Mouse (Mus musculus): ENCODE results near the gene Loxl4. TPM values are rescaled to one million over a fixed set of nuclear protein-coding genes. Genes with fewer than 3 reads are reported as not detected.

The Loxl4 gene
- total and polyA plus RNA-seq, 2 experiments from 2014 or later, result 0.10 to 0.27 TPM

DNA sequence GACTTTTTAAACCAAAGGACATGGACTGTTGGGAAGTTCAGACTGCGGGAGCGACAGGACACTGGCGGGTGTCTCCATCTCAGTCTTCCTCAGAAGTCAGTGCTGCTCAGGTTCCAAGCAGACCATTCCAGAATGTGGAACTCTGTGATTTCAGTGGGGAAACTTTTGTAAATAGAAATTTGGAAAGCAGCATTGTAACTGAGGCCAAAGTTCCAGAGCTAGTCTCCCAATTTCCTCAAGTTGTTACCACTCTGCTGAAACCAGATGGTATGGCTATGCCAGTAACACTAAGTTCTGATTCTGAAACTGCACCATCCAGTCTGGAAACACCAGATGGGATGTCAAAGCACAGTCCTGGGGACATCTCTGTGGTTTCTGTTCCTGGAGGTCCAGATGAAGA is 49.6 kb downstream of the Loxl4 start:
- Histone ChIP-seq H3K4me3 (ENCODE audit: low read depth, low read length) (no peak overlapping the region), H3K9ac (replicated peaks; ENCODE audit: low read length, poor library complexity, severe bottlenecking) (no peak overlapping the region), H3K9me3 (ENCODE audit: low read length) (no peaks in the 10 kb centered on the region), H3K27ac (ENCODE audit: low read depth, low read length) (no peak overlapping the region), H3K4me2 (ENCODE audit: low read depth, low read length, poor library complexity, severe bottlenecking) (no peak overlapping the region), H3K36me3 (ENCODE audit: insufficient read depth, low read length) (0 out of 2 replicates have a peak, but pooled peaks cover 4% of the 10 kb centered on the region), H3K4me1 (ENCODE audit: insufficient read depth, low read length) (no peaks in the 10 kb centered on the region), H3K27me3 (ENCODE audit: insufficient read depth, low read length) (no peaks in the 10 kb centered on the region)
- WGBS, result 98% methylated on average over 3 of the region's 3 CpGs
- no peak for DNase-seq (ENCODE audit: low spot score)
- no peak for ATAC-seq (ENCODE audit: low FRiP score)
- TF ChIP-seq CTCF (IDR thresholded peaks at IDR 0.05), result no peak

DNA sequence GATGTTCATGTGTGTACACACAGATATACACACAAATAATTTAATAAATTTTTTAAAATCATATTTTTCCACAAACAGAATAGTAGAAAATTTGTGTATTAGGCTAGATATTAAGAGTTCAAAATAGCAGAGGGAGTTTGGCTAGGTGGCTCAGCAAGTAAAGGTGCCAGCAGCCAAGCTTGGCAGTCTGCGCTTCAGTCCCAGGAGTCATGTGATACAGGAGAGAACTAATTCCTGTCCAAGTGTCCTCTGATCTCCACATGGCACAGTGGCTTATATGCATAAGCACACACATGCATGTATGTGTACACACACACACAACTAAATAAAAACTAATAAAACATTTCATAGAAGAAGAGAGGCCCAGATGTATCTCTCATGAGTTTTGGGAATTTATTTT is 50.6 kb downstream of the Loxl4 start:
- Histone ChIP-seq H3K27me3 (ENCODE audit: insufficient read depth, low read length) (no peaks in the 10 kb centered on the region), H3K9ac (replicated peaks; ENCODE audit: low read length, poor library complexity, severe bottlenecking) (no peak overlapping the region), H3K4me1 (ENCODE audit: insufficient read depth, low read length) (no peaks in the 10 kb centered on the region), H3K9me3 (ENCODE audit: low read length) (no peaks in the 10 kb centered on the region), H3K27ac (ENCODE audit: low read depth, low read length) (no peak overlapping the region), H3K4me2 (ENCODE audit: low read depth, low read length, poor library complexity, severe bottlenecking) (no peak overlapping the region), H3K36me3 (ENCODE audit: insufficient read depth, low read length) (0 out of 2 replicates have a peak, but pooled peaks cover 4% of the 10 kb centered on the region), H3K4me3 (ENCODE audit: low read depth, low read length) (no peak overlapping the region)
- WGBS, result 100% methylated on average over 1 of the region's 1 CpGs
- ATAC-seq (ENCODE audit: low FRiP score) (no peak), DNase-seq (ENCODE audit: low spot score) (no peak)
- no peak for TF ChIP-seq CTCF (IDR thresholded peaks at IDR 0.05)

DNA sequence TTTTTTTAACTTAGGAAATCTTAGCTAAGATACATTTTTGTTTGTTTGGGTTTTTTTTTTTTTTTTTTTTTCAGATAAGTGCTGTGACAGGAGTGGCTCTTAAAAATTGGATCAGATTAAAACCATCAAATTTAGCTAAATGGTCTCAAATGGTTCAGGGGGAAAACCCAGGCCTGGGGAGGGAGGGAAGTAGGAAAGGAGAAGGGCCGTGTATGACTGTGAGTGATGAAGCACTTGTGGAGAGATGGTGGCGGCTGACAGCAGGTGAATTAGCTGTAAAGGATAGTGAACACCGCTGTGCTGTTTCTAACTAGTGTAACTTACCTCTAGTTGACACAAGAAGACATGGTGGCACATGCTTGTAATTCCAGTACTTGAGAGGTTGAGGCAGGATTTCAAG is 53.9 kb downstream of the Loxl4 start:
- WGBS, result 94% methylated on average over 3 of the region's 3 CpGs
- no peak overlapping the region for H3K9ac ChIP-seq (replicated peaks; ENCODE audit: low read length, poor library complexity, severe bottlenecking)
- no peak overlapping the region for H3K4me2 ChIP-seq (ENCODE audit: low read depth, low read length, poor library complexity, severe bottlenecking)
- no peaks in the 10 kb centered on the region for H3K27me3 ChIP-seq (ENCODE audit: insufficient read depth, low read length)
- DNase-seq (ENCODE audit: low spot score) (no peak), ATAC-seq (ENCODE audit: low FRiP score) (no peak)
- no peaks in the 10 kb centered on the region for H3K9me3 ChIP-seq (ENCODE audit: low read length)
- H3K4me3 ChIP-seq (ENCODE audit: low read depth, low read length), result no peak overlapping the region
- 0 out of 2 replicates have a peak, but pooled peaks cover 4% of the 10 kb centered on the region for H3K36me3 ChIP-seq (ENCODE audit: insufficient read depth, low read length)
- H3K4me1 ChIP-seq (ENCODE audit: insufficient read depth, low read length), result no peaks in the 10 kb centered on the region
- no peak overlapping the region for H3K27ac ChIP-seq (ENCODE audit: low read depth, low read length)
- TF ChIP-seq CTCF (IDR thresholded peaks at IDR 0.05), result no peak

Other genes starting within 250 kb of the Loxl4 start
- 21.1 and 22.0 TPM in 2 replicates for gene Crtac1, start 181.0 kb downstream of the Loxl4 start, total RNA-seq (2014; rRNA removed)
- gene Crtac1, start 181.0 kb downstream of the Loxl4 start, polyA plus RNA-seq (2015; fragmentation: Nextera tagmentation; extraction: Ambion mirVana), result 40.7 and 41.6 TPM in 2 replicates
- gene R3hcc1l, start 94.1 kb downstream of the Loxl4 start, total RNA-seq (2014; rRNA removed), result 7.7 and 12.9 TPM in 2 replicates
- gene R3hcc1l, start 94.1 kb downstream of the Loxl4 start, polyA plus RNA-seq (2015; fragmentation: Nextera tagmentation; extraction: Ambion mirVana), result 9.8 and 9.9 TPM in 2 replicates
- 3.0 and 4.0 TPM in 2 replicates for gene Pyroxd2, start 140.0 kb upstream of the Loxl4 start, total RNA-seq (2014; rRNA removed)
- 2.5 and 2.9 TPM in 2 replicates for gene Pyroxd2, start 140.0 kb upstream of the Loxl4 start, polyA plus RNA-seq (2015; fragmentation: Nextera tagmentation; extraction: Ambion mirVana)
- 11.0 and 19.7 TPM in 2 replicates for gene Hps1, start 167.2 kb upstream of the Loxl4 start, total RNA-seq (2014; rRNA removed)
- 11.5 and 11.7 TPM in 2 replicates for gene Hps1, start 167.2 kb upstream of the Loxl4 start, polyA plus RNA-seq (2015; fragmentation: Nextera tagmentation; extraction: Ambion mirVana)